ENCODE assay signal across 8 mouse cellular contexts in genomic region chr11:117792281-117792888, GRCm38 (mm10). TPM values are rescaled to one million over a fixed set of nuclear protein-coding genes. Genes with fewer than 3 reads are reported as not detected.
A peak's percentile ranks its signal among the peaks of the same experiment; 100 is the strongest.
DNase-seq lines count a peak whose midpoint lies in the region; ATAC-seq lines count a peak whose summit lies in the region.

No protein-coding gene starts in this region.

- peaks cover 54% of the 10 kb centered on the region for H3K36me3 ChIP-seq in megakaryocyte, embryonic 14.5 days (replicated peaks; ENCODE audit: low read length)

- no peaks in the 10 kb centered on the region for H3K9me3 ChIP-seq in megakaryocyte, embryonic 14.5 days

- peaks cover 50% of the 10 kb centered on the region for H3K4me1 ChIP-seq in megakaryocyte, embryonic 14.5 days

- ATAC-seq in erythroblast, adult 5-6 weeks (replicated peaks; ENCODE audit: low FRiP score, poor library complexity, severe bottlenecking) = peak; percentile 87

- peak; percentile 62 to 80 for DNase-seq in urinary bladder, adult 18-20 months (ENCODE audit: low spot score in 2 of 2)
- DNase-seq in urinary bladder, adult 2 months (ENCODE audit: low spot score) = no peak
- peak; percentile 88 to 92 for DNase-seq in kidney, postnatal 36 days
- DNase-seq in thymus, postnatal 25 days = peak; percentile 53
- DNase-seq in cerebellum, adult 9-11 months = no peak
- DNase-seq in right cerebral cortex, adult 18-20 months = no peak

- peak overlapping the region; percentile 65 for H3K4me3 ChIP-seq in megakaryocyte, embryonic 14.5 days (replicated peaks)

- H3K27me3 ChIP-seq in megakaryocyte, embryonic 14.5 days (replicated peaks) = no peaks in the 10 kb centered on the region

RNA-seq across cellular contexts. Expression of gene 6030468B19Rik, which starts 5.1 kb away (rescaled TPM):
- polyA plus RNA-seq in urinary bladder, adult 2 months (2012; rRNA removed) = 0.06 TPM in 1 of 2 replicates, not detected in the other
- total RNA-seq in erythroblast, adult 5-6 weeks (2015; ENCODE audit: low replicate concordance) = 12.7 and 28.6 TPM in 2 replicates
- total RNA-seq in erythroblast, adult 5-6 weeks (2017; ENCODE audit: low replicate concordance) = 10.6 and 16.1 TPM in 2 replicates
- polyA plus RNA-seq in megakaryocyte, embryonic 14.5 days (2012; ENCODE audit: insufficient read depth, low replicate concordance) = 17.2 and 27.7 TPM in 2 replicates

RNA-seq across cellular contexts. Expression of gene Tmc6, which starts 10.4 kb away (rescaled TPM):
- 48.2 and 55.4 TPM in 2 replicates for polyA plus RNA-seq in urinary bladder, adult 2 months (2012; rRNA removed)
- total RNA-seq in erythroblast, adult 5-6 weeks (2015; ENCODE audit: low replicate concordance) = 199 and 257 TPM in 2 replicates
- 83.1 and 204 TPM in 2 replicates for total RNA-seq in erythroblast, adult 5-6 weeks (2017; ENCODE audit: low replicate concordance)
- 78.2 and 118 TPM in 2 replicates for polyA plus RNA-seq in megakaryocyte, embryonic 14.5 days (2012; ENCODE audit: insufficient read depth, low replicate concordance)

RNA-seq across cellular contexts. Expression of gene Tmc8, which starts 10.5 kb away (rescaled TPM):
- polyA plus RNA-seq in urinary bladder, adult 2 months (2012; rRNA removed) = 3.1 and 3.4 TPM in 2 replicates
- 19.8 and 30.7 TPM in 2 replicates for total RNA-seq in erythroblast, adult 5-6 weeks (2015; ENCODE audit: low replicate concordance)
- total RNA-seq in erythroblast, adult 5-6 weeks (2017; ENCODE audit: low replicate concordance) = 30.9 and 33.7 TPM in 2 replicates
- 104 and 477 TPM in 2 replicates for polyA plus RNA-seq in megakaryocyte, embryonic 14.5 days (2012; ENCODE audit: insufficient read depth, low replicate concordance)

RNA-seq across cellular contexts. Expression of gene Gm20708, which starts 17.1 kb away (rescaled TPM):
- 0.22 TPM in 1 of 2 replicates, not detected in the other for polyA plus RNA-seq in urinary bladder, adult 2 months (2012; rRNA removed)
- total RNA-seq in erythroblast, adult 5-6 weeks (2015; ENCODE audit: low replicate concordance) = 62.3 and 66.5 TPM in 2 replicates
- total RNA-seq in erythroblast, adult 5-6 weeks (2017; ENCODE audit: low replicate concordance) = 31.9 and 39.7 TPM in 2 replicates
- not detected in 2 replicates for polyA plus RNA-seq in megakaryocyte, embryonic 14.5 days (2012; ENCODE audit: insufficient read depth, low replicate concordance)

RNA-seq across cellular contexts. Expression of gene Syngr2, which starts 17.1 kb away (rescaled TPM):
- polyA plus RNA-seq in urinary bladder, adult 2 months (2012; rRNA removed) = 90.0 and 106 TPM in 2 replicates
- total RNA-seq in erythroblast, adult 5-6 weeks (2015; ENCODE audit: low replicate concordance) = 52.9 and 77.2 TPM in 2 replicates
- total RNA-seq in erythroblast, adult 5-6 weeks (2017; ENCODE audit: low replicate concordance) = 32.5 and 46.5 TPM in 2 replicates
- 89.2 and 120 TPM in 2 replicates for polyA plus RNA-seq in megakaryocyte, embryonic 14.5 days (2012; ENCODE audit: insufficient read depth, low replicate concordance)

Comparison
In these comparisons a context has a peak if more than half of its experiments do, and no peak if none do; other contexts are left out.
1. DNase-seq: peak in urinary bladder, adult 18-20 months (2 of 2), kidney, postnatal 36 days (2 of 2) and thymus, postnatal 25 days (single experiment); none in urinary bladder, adult 2 months (single experiment), cerebellum, adult 9-11 months (single experiment) and right cerebral cortex, adult 18-20 months (single experiment).
2. RNA of gene 6030468B19Rik, which starts 5.1 kb away (polyA plus RNA-seq): 17.2 to 27.7 TPM in megakaryocyte, embryonic 14.5 days; 0.06 TPM in urinary bladder, adult 2 months; every median in the first group is over 10 times any median in the second.
3. RNA of gene Tmc8, which starts 10.5 kb away (polyA plus RNA-seq): 104 to 477 TPM in megakaryocyte, embryonic 14.5 days; 3.1 to 3.4 TPM in urinary bladder, adult 2 months; every median in the first group is over 10 times any median in the second.